Mouse (Mus musculus): Measurements from ENCODE around the gene Itgb4.

DNA sequence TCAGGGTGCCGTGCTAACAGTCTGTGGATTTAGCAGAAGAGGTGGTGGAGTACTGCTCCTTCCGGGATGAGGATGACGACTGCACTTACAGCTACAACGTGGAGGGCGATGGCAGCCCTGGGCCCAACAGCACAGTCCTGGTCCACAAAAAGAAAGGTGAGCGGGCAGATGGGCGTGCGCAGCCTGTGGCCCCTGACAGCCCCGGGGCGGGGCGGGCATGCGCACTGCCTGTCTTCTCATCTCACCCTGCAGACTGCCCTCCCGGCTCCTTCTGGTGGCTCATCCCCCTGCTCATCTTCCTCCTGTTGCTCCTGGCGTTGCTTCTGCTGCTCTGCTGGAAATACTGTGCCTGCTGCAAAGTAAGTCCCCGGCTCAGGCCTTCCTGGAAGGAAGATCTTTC is 15.2 kb downstream of the Itgb4 start:
- TF ChIP-seq TAL1 (IDR thresholded peaks at IDR 0.05; ENCODE audit: low read length) (no peak), GATA1 (IDR thresholded peaks at IDR 0.05; ENCODE audit: low read length) (no peak)

Measured in erythroblast, embryonic 14.5 days (primary cell).